Mouse (Mus musculus): Measurements from ENCODE around the gene Ddx4.

Ddx4 gene

GRCm38 (mm10) chr13:112553304-112553703 is 99.0 kb downstream of the Ddx4 start:
- no peak for DNase-seq (ENCODE audit: low read depth, low spot score)

DNA sequence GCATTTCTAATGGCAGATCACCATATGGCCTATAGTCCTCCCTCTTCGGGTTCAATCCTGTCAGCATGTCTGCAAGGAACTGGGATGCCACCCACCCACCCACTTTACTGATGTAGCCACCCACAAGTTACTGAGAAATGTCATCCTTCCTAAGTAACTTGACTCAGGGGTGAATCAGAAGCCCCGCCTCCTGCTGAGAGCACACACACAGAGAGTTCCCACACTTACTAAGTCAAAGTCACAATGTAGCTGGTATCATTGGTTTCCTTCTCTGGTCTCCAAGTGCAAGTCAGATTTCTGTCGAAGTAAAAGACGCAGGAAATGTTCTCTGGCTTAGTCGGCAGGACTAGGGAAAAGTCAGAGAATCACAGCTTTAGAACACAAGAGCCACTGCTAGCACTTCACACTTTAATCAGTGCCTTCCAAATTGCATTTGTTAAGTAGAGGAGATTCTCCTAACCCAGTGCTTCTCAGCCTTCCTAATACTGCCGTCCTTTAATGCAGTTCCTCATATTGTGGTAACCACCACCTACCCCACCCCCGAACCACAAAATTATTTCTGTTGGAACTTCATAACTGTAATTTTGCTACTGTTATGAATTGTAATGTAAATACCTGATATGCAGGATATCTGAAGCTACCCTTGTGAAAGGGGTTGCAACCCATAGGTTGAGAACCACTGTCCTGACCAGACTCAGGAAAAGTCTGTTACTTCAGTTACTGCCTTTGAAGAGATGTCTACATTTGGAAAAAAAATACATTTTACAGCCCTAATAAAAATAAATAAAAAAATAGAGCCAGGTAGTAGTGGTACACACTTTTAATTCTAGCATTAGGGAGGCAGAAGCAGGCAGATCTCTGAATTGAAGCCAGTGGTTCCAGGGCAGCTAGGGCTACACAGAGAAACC is 100.4 kb downstream of the Ddx4 start:
- no peak for DNase-seq (ENCODE audit: low read depth, low spot score)

Measured in retina, adult 2 months (tissue).